ENCODE assay signal across 9 mouse cellular contexts in the genomic region with DNA sequence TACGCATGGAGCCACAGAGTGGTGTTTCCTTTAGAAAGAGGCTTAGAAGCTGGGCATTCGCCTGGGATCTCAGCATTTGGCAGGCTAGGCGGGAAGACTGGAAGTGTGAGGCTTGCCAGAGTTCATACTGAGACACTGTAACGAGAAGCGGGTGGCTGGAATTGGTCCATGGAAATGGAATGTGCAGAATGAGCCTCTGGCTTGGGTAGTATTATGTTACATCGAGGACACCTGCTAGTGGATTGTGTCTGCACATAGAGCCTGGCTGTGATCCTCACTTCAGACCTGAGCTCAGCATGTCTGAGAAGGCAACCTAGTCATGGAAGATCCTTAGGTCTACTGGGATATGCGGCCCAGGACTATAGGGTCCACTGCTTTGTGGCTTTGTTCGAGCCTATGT.
DNase-seq lines count a peak whose midpoint lies in the region; ATAC-seq and TF ChIP-seq lines count a peak whose summit lies in the region.
"Had no signal": no experiment of that assay in that cellular context is flagged by ENCODE, and none has a peak within 500 bp of the region (broad histone marks: within the 10 kb centered on the region; RNA-seq: fewer than 3 reads in every experiment).

No protein-coding gene starts in this region.

- H3K4me1 ChIP-seq in lung, adult 2 months (ENCODE audit: control insufficient read depth, insufficient read depth, low read length), result no peaks in the 10 kb centered on the region
- H3K4me1 ChIP-seq in kidney, embryonic 16.5 days (ENCODE audit: insufficient read depth, low read length), result no peaks in the 10 kb centered on the region
- peaks cover 21% of the 10 kb centered on the region for H3K4me1 ChIP-seq in midbrain, embryonic 10.5 days

- no peak overlapping the region for H3K27ac ChIP-seq in kidney, embryonic 16.5 days (ENCODE audit: low read length)
- H3K27ac ChIP-seq in midbrain, embryonic 10.5 days (replicated peaks), result no peak overlapping the region
- H3K27ac ChIP-seq: hindbrain, embryonic 15.5 days had no signal

- no peak for TF ChIP-seq CTCF in lung, adult 2 months (IDR thresholded peaks at IDR 0.05; ENCODE audit: insufficient read depth, low read length)

- no peak overlapping the region for H3K9ac ChIP-seq in kidney, embryonic 16.5 days (replicated peaks; ENCODE audit: low read length)
- H3K9ac ChIP-seq: hindbrain, embryonic 15.5 days had no signal

- 0 out of 2 replicates have a peak, but pooled peaks have one; percentile 27 for ATAC-seq in kidney, embryonic 16.5 days (ENCODE audit: low FRiP score, low TSS enrichment)

- DNase-seq in lung, adult 18-20 months, result peak; percentile 54 to 63
- DNase-seq in lung, adult 2 months, result no peak
- DNase-seq in cerebellum, postnatal 14 days, result peak; percentile 89 to 94
- DNase-seq in gastrocnemius, postnatal 25 days, result peak; percentile 88
- peak; percentile 77 for DNase-seq in lung, postnatal 10 days
- DNase-seq in thymus, postnatal 36 days, result no peak
- no peak for DNase-seq in midbrain, embryonic 10.5 days (ENCODE audit: low spot score)

- H3K4me2 ChIP-seq in kidney, embryonic 16.5 days (replicated peaks; ENCODE audit: low read depth, low read length), result no peak overlapping the region
- H3K4me2 ChIP-seq: hindbrain, embryonic 15.5 days had no signal

- TF ChIP-seq POLR2A in lung, adult 2 months (IDR thresholded peaks at IDR 0.05; ENCODE audit: borderline replicate concordance, extremely low read depth, low read depth, low read length), result no peak

- 54% methylated on average over 8 of the region's 8 CpGs for WGBS in lung, adult 2 months
- 60% methylated on average over 8 of the region's 8 CpGs for WGBS in kidney, embryonic 16.5 days
- WGBS in midbrain, embryonic 10.5 days, result 86% methylated on average over 8 of the region's 8 CpGs

- no peak overlapping the region for H3K4me3 ChIP-seq in lung, adult 2 months (replicated peaks; ENCODE audit: extremely low read depth, low read depth, low read length)
- H3K4me3 ChIP-seq in kidney, embryonic 16.5 days (ENCODE audit: low read length), result no peak overlapping the region
- H3K4me3 ChIP-seq in midbrain, embryonic 10.5 days, result no peak overlapping the region
- H3K4me3 ChIP-seq: hindbrain, embryonic 15.5 days had no signal

- no peaks in the 10 kb centered on the region for H3K36me3 ChIP-seq in kidney, embryonic 16.5 days (ENCODE audit: insufficient read depth, low read length)
- H3K36me3 ChIP-seq in midbrain, embryonic 10.5 days, result no peaks in the 10 kb centered on the region
- H3K36me3 ChIP-seq: hindbrain, embryonic 15.5 days had no signal

- H3K9me3 ChIP-seq in kidney, embryonic 16.5 days (ENCODE audit: low read length), result no peaks in the 10 kb centered on the region
- H3K9me3 ChIP-seq in midbrain, embryonic 10.5 days (replicated peaks), result no peaks in the 10 kb centered on the region
- H3K9me3 ChIP-seq: hindbrain, embryonic 15.5 days had no signal

- H3K27me3 ChIP-seq in kidney, embryonic 16.5 days (ENCODE audit: insufficient read depth, low read length), result no peaks in the 10 kb centered on the region
- no peaks in the 10 kb centered on the region for H3K27me3 ChIP-seq in midbrain, embryonic 10.5 days (ENCODE audit: low read depth, poor library complexity, severe bottlenecking)
- H3K27me3 ChIP-seq: hindbrain, embryonic 15.5 days had no signal

Comparison
In these comparisons a context has a peak if more than half of its experiments do, and no peak if none do; other contexts are left out.
1. DNase-seq: peak in lung, adult 18-20 months (2 of 2), cerebellum, postnatal 14 days (2 of 2), gastrocnemius, postnatal 25 days (single experiment) and lung, postnatal 10 days (single experiment); none in lung, adult 2 months (single experiment), thymus, postnatal 36 days (0 of 2) and midbrain, embryonic 10.5 days (single experiment).